Mouse (Mus musculus): ENCODE measurements around the gene Slc2a13. TPM values are rescaled to one million over a fixed set of nuclear protein-coding genes. Genes with fewer than 3 reads are reported as not detected.
A peak's percentile ranks its signal among the peaks of the same experiment; 100 is the strongest.

Gene Slc2a13
- total RNA-seq, 2 experiments from 2014 or later: 2.4 TPM

DNA sequence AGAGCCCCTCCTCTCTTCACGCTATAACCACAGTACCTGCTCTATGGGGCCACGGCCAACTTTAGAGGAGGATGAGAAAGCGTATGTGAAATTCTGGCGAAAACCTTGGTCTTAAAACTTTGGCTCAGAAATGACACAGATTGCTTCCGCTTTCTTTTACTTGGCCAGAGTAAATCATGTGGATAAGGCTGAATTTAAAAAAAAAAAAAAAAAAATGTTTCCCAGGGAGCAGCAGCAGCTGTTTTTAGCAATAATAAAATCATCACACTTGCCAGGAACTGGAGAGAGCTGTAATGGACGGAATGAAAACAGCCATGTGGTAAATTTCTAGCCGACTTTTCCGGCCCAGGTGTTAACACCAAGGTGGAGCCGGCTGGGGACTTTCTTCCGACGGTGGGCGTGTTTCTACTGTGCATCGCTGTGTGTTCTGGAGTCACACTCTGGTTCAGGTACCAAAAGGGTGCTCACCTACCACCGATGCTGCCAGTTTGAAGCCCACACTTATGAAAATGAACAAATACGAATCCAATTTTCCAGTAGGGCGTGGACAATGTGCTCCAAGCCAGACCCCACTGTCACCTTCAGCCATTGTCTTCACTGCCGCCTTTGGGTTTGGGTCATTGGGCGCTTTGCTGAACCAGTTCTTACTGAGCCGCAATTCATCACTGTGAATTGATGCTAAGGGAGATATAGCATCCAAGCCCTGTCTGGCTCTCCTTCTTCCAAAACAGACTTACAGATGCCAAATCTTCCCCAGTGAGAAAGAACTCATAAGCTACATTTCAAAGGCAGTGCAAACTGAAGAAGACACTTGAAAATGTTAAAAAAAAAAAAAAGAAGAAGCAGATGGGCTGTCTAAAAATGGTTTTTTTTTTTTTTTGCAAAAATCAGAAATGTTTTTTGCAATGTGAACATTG lies 258.4 kb downstream of the Slc2a13 start:
- no peak for DNase-seq
- intact Hi-C loops (cut with DNase I; ENCODE audit: low total_unique reads): no loop called here

GRCm38 (mm10) chr15:91304296-91304852 lies 268.7 kb downstream of the Slc2a13 start:
- DNase-seq: peak; percentile 44
- intact Hi-C loops (cut with DNase I; ENCODE audit: low total_unique reads): loop anchor here (5.0 kb wide), 1 partner anchor 273 kb away; no protein-coding TSS in a partner anchor

DNA sequence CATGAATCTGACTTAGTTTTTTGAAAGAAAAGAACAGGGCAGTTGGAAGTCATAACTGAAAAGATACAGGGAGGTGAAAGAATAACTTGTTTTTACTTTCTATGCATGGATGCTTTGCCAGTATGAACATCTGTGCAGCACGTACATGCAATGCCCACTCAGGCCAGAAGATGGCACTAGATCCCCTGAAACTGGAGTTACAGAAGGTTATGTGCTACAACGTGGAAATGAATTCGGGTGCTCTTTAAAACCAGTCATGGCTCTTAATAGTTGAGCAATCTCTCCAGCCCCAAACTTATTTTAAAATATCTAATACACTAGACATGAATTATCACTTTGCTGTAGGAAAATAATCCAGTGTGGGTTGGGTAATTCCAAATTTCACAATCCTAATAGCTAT lies 271.7 kb downstream of the Slc2a13 start:
- peak; percentile 86 for DNase-seq
- intact Hi-C loops (cut with DNase I; ENCODE audit: low total_unique reads): loop anchor here (5.0 kb wide), 1 partner anchor 276 kb away; no protein-coding TSS in a partner anchor

DNA sequence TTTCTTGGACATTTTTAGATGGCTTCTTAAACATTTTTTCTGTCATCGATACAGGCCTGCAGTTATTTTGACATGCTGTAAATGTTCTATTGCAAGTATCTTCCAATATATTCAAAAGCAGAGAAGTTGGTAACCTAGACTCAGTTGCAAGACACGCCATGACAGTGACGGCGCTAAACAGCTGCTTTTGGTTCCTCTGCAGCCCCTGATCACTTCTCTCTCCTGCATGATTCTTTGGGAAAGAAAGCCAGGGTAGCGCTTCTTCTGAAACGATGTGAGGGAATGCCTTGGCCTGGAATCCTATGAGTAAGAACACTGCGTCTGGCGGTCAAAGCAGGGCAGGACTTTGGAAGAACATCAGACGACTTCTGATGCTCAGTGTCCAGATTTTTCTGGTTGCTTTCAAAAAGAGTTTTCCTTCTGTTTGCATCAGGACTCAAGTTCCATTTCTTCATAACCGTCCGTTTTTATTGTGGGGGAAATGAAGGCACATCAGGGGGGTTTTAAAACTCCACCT lies 273.7 kb downstream of the Slc2a13 start:
- peak; percentile 20 for DNase-seq
- intact Hi-C loops (cut with DNase I; ENCODE audit: low total_unique reads): no loop called here

GRCm38 (mm10) chr15:91283418-91283817 lies 289.6 kb downstream of the Slc2a13 start:
- intact Hi-C loops (cut with DNase I; ENCODE audit: low total_unique reads): no loop called here
- no peak for DNase-seq

GRCm38 (mm10) chr15:91282822-91283221 lies 290.2 kb downstream of the Slc2a13 start:
- intact Hi-C loops (cut with DNase I; ENCODE audit: low total_unique reads): no loop called here
- DNase-seq: peak; percentile 30

DNA sequence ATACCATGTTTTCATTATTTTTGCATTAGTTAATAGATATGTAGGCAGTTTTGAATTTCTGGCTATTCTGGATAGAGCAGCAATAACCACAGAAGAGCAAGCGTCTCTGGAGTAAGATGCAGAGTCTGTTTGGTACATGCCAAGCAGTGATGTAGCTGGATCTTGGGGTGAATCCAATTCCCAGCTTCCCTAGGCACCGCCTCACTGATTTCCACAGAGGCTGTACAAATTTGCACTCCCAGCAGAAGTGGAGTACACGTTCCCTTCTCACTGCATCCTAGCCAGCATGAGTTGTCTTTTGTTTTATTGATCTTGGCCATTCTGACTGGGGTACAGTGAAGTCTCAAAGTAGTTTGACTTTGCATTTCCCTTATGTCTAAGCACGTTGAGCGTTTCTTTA lies 291.5 kb downstream of the Slc2a13 start:
- no peak for DNase-seq
- intact Hi-C loops (cut with DNase I; ENCODE audit: low total_unique reads): no loop called here

- DNase-seq: no peak
- intact Hi-C loops (cut with DNase I; ENCODE audit: low total_unique reads): no loop called here
These were observed 293.5 kb downstream of the Slc2a13 start for GRCm38 (mm10) chr15:91279571-91279970.

GRCm38 (mm10) chr15:91275961-91276360 lies 297.1 kb downstream of the Slc2a13 start:
- no peak for DNase-seq
- intact Hi-C loops (cut with DNase I; ENCODE audit: low total_unique reads): no loop called here

DNA sequence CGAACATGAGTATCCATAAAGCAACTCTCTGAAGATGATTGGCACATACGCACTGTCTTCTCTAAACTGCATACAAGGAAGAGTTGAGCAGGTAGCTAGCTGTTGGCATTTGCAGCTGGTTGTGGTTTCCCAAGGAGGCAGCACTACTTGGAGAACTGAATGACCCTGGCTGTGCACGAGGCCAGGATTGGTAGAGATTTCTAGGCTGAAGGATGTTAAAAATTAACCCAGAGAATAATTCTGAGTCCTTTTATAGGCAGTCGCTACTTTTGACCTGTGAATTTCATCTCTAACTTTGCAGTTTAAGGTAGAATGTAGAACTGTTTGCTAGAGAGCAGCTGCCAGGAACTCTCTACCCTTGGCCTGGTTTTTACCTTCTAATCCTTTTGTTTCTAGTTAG lies 304.5 kb downstream of the Slc2a13 start:
- DNase-seq: no peak
- intact Hi-C loops (cut with DNase I; ENCODE audit: low total_unique reads): no loop called here

DNA sequence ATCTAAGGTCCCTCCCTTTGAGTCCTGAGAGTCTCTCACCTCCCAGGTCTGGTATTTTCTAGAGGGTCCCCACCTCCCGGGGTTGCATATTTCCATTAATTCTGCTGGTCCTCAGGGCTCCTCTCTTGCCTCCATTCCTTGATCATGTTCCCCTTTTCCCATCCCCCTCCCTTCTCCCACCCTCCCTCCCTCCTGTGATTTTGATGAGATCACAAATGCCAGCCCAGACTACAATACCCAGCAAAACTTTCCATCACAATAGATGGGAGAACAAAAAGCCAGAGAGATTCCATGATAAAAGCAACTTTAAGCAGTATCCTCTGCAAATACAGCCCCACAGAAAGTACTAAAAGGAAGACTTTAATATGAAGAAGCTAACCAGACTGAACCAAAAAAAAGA lies 309.1 kb downstream of the Slc2a13 start:
- DNase-seq: no peak
- intact Hi-C loops (cut with DNase I; ENCODE audit: low total_unique reads): no loop called here

- intact Hi-C loops (cut with DNase I; ENCODE audit: low total_unique reads): no loop called here
- DNase-seq: no peak
These were observed 312.5 kb downstream of the Slc2a13 start for GRCm38 (mm10) chr15:91260578-91260977.

GRCm38 (mm10) chr15:91257140-91257539 lies 315.9 kb downstream of the Slc2a13 start:
- DNase-seq: peak; percentile 23

GRCm38 (mm10) chr15:91255308-91255707 lies 317.8 kb downstream of the Slc2a13 start:
- DNase-seq: no peak
- intact Hi-C loops (cut with DNase I; ENCODE audit: low total_unique reads): no loop called here

More at GRCm38 (mm10) chr15:91257140-91257539, 315.9 kb downstream of the Slc2a13 start:
- intact Hi-C loops (cut with DNase I; ENCODE audit: low total_unique reads): no loop called here

GRCm38 (mm10) chr15:91252956-91253355 lies 320.1 kb downstream of the Slc2a13 start:
- no peak for DNase-seq
- intact Hi-C loops (cut with DNase I; ENCODE audit: low total_unique reads): loop anchor here (5.0 kb wide), 1 partner anchor 34 kb away; no protein-coding TSS in a partner anchor

- DNase-seq: no peak
- intact Hi-C loops (cut with DNase I; ENCODE audit: low total_unique reads): loop anchor here (5.0 kb wide), 1 partner anchor 36 kb away; no protein-coding TSS in a partner anchor
These were observed 321.3 kb downstream of the Slc2a13 start for GRCm38 (mm10) chr15:91251544-91252408.

GRCm38 (mm10) chr15:91250815-91251214 lies 322.2 kb downstream of the Slc2a13 start:
- intact Hi-C loops (cut with DNase I; ENCODE audit: low total_unique reads): loop anchor here (5.0 kb wide), 1 partner anchor 36 kb away; no protein-coding TSS in a partner anchor
- DNase-seq: no peak

- no peak for DNase-seq
- intact Hi-C loops (cut with DNase I; ENCODE audit: low total_unique reads): no loop called here
These were observed 332.3 kb downstream of the Slc2a13 start for GRCm38 (mm10) chr15:91240683-91241335.

GRCm38 (mm10) chr15:91237294-91237693 lies 335.8 kb downstream of the Slc2a13 start:
- DNase-seq: no peak
- intact Hi-C loops (cut with DNase I; ENCODE audit: low total_unique reads): no loop called here
